Mouse (Mus musculus): ENCODE measurements around the gene Hsph1. TPM values are rescaled to one million over a fixed set of nuclear protein-coding genes. Genes with fewer than 3 reads are reported as not detected.
A peak's percentile ranks its signal among the peaks of the same experiment; 100 is the strongest.

Hsph1 gene
- polyA plus RNA-seq, 1 experiment: 38.0 TPM

- H3ac ChIP-seq (ENCODE audit: control insufficient read depth, insufficient read length): no peak overlapping the region
- H3K4me2 ChIP-seq (ENCODE audit: low read depth): no peak overlapping the region
- H3K79me2 ChIP-seq (ENCODE audit: control insufficient read depth, insufficient read depth): no peaks in the 10 kb centered on the region
- no peak overlapping the region for H3K4me3 ChIP-seq
- TF ChIP-seq SRF (IDR thresholded peaks at IDR 0.05; ENCODE audit: control insufficient read depth, insufficient read length, low read depth): no peak
- no peak for TF ChIP-seq TCF3 (IDR thresholded peaks at IDR 0.05; ENCODE audit: insufficient read length, low read depth)
- TF ChIP-seq USF1 (IDR thresholded peaks at IDR 0.05; ENCODE audit: low read depth): no peak
- no peak for TF ChIP-seq POLR2A (IDR thresholded peaks at IDR 0.05; ENCODE audit: insufficient read length, low read depth)
- TF ChIP-seq MAX (IDR thresholded peaks at IDR 0.05; ENCODE audit: low read depth): no peak
- no peak for TF ChIP-seq REST (IDR thresholded peaks at IDR 0.05; ENCODE audit: insufficient read depth, insufficient read length)
- no peak for TF ChIP-seq TCF12 (IDR thresholded peaks at IDR 0.05; ENCODE audit: insufficient read depth, poor library complexity, severe bottlenecking)
- TF ChIP-seq E2F4 (IDR thresholded peaks at IDR 0.05; ENCODE audit: insufficient read depth): no peak
- no peak for TF ChIP-seq CEBPB (IDR thresholded peaks at IDR 0.05; ENCODE audit: insufficient read depth, poor library complexity, severe bottlenecking)
- no peak for TF ChIP-seq POLR2AphosphoS2 (IDR thresholded peaks at IDR 0.05; ENCODE audit: insufficient read length, low read depth)
- no peak for TF ChIP-seq MYOG (IDR thresholded peaks at IDR 0.05; ENCODE audit: control insufficient read depth in 1 of 3, insufficient read depth in 1 of 3, insufficient read length in 2 of 3, low read depth in 2 of 3)
- no peak for TF ChIP-seq MYOD1 (IDR thresholded peaks at IDR 0.05; ENCODE audit: control insufficient read depth in 1 of 3, insufficient read length in 2 of 3, low read depth in 2 of 3)
- H3K36me3 ChIP-seq (ENCODE audit: control insufficient read depth, insufficient read depth): peaks cover 12% of the 10 kb centered on the region
- H3K27me3 ChIP-seq (ENCODE audit: control insufficient read depth, insufficient read depth, insufficient read length): no peaks in the 10 kb centered on the region
Measured at GRCm38 (mm10) chr5:149612165-149612518, 24.0 kb downstream of the Hsph1 start.

GRCm38 (mm10) chr5:149611476-149612164 is 24.6 kb downstream of the Hsph1 start:
- H3K4me3 ChIP-seq: no peak overlapping the region
- no peak for TF ChIP-seq SRF (IDR thresholded peaks at IDR 0.05; ENCODE audit: control insufficient read depth, insufficient read length, low read depth)
- TF ChIP-seq TCF3 (IDR thresholded peaks at IDR 0.05; ENCODE audit: insufficient read length, low read depth): no peak
- TF ChIP-seq CEBPB (IDR thresholded peaks at IDR 0.05; ENCODE audit: insufficient read depth, poor library complexity, severe bottlenecking): no peak
- TF ChIP-seq TCF12 (IDR thresholded peaks at IDR 0.05; ENCODE audit: insufficient read depth, poor library complexity, severe bottlenecking): no peak
- no peak for TF ChIP-seq MYOD1 (IDR thresholded peaks at IDR 0.05; ENCODE audit: control insufficient read depth in 1 of 3, insufficient read length in 2 of 3, low read depth in 2 of 3)
- TF ChIP-seq E2F4 (IDR thresholded peaks at IDR 0.05; ENCODE audit: insufficient read depth): no peak
- TF ChIP-seq POLR2AphosphoS2 (IDR thresholded peaks at IDR 0.05; ENCODE audit: insufficient read length, low read depth): no peak
- TF ChIP-seq POLR2A (IDR thresholded peaks at IDR 0.05; ENCODE audit: insufficient read length, low read depth): no peak
- no peak for TF ChIP-seq MYOG (IDR thresholded peaks at IDR 0.05; ENCODE audit: control insufficient read depth in 1 of 3, insufficient read depth in 1 of 3, insufficient read length in 2 of 3, low read depth in 2 of 3)
- TF ChIP-seq MAX (IDR thresholded peaks at IDR 0.05; ENCODE audit: low read depth): no peak
- TF ChIP-seq REST (IDR thresholded peaks at IDR 0.05; ENCODE audit: insufficient read depth, insufficient read length): no peak
- no peak for TF ChIP-seq USF1 (IDR thresholded peaks at IDR 0.05; ENCODE audit: low read depth)
- H3K4me2 ChIP-seq (ENCODE audit: low read depth): no peak overlapping the region
- H3K36me3 ChIP-seq (ENCODE audit: control insufficient read depth, insufficient read depth): peaks cover 11% of the 10 kb centered on the region
- no peaks in the 10 kb centered on the region for H3K27me3 ChIP-seq (ENCODE audit: control insufficient read depth, insufficient read depth, insufficient read length)
- H3ac ChIP-seq (ENCODE audit: control insufficient read depth, insufficient read length): no peak overlapping the region
- no peaks in the 10 kb centered on the region for H3K79me2 ChIP-seq (ENCODE audit: control insufficient read depth, insufficient read depth)

DNA sequence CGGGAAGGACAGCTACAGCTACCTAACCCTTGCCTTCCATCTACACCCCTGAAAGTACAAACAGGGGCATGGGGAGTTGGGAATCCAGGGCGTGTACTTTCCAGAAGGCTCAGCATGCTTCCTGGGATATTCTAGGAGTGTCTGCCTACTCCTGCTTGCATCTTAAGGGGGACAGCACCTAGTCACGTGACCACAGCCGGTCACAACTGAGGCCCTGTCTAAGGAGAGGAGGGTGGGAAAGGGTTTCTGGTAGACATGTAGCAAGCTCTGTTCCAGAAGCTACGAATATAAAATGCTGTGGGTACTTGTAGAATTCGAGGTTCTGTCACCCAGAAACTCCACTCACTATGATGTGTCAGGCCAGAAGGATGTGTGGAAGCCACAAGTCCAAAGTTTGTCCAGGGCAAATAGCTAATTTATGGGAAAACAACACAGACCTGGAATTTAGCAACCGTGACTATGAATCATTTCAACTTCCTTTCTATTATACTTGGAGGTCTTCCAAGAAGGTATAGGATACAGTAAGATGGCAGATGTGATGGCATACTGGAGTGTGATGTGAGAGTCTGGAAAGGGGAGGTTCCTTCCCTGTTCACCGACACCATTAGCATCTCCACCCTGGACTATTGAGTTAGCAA is 29.0 kb downstream of the Hsph1 start:
- Histone ChIP-seq H3K27me3 (ENCODE audit: control insufficient read depth, insufficient read depth, insufficient read length) (no peaks in the 10 kb centered on the region), H3K36me3 (ENCODE audit: control insufficient read depth, insufficient read depth) (no peaks in the 10 kb centered on the region), H3K79me2 (ENCODE audit: control insufficient read depth, insufficient read depth) (no peaks in the 10 kb centered on the region), H3ac (ENCODE audit: control insufficient read depth, insufficient read length) (no peak overlapping the region), H3K4me3 (no peak overlapping the region), H3K4me2 (ENCODE audit: low read depth) (no peak overlapping the region)
- TF ChIP-seq E2F4 (IDR thresholded peaks at IDR 0.05; ENCODE audit: insufficient read depth): no peak
- no peak for TF ChIP-seq MYOD1 (IDR thresholded peaks at IDR 0.05; ENCODE audit: control insufficient read depth in 1 of 3, insufficient read length in 2 of 3, low read depth in 2 of 3)
- peak; percentile 75 for TF ChIP-seq USF1 (IDR thresholded peaks at IDR 0.05; ENCODE audit: low read depth)

- no peaks in the 10 kb centered on the region for H3K27me3 ChIP-seq (ENCODE audit: control insufficient read depth, insufficient read depth, insufficient read length)
- no peaks in the 10 kb centered on the region for H3K79me2 ChIP-seq (ENCODE audit: control insufficient read depth, insufficient read depth)
- H3ac ChIP-seq (ENCODE audit: control insufficient read depth, insufficient read length): no peak overlapping the region
- H3K36me3 ChIP-seq (ENCODE audit: control insufficient read depth, insufficient read depth): no peaks in the 10 kb centered on the region
- TF ChIP-seq TCF12 (IDR thresholded peaks at IDR 0.05; ENCODE audit: insufficient read depth, poor library complexity, severe bottlenecking): no peak
- TF ChIP-seq SRF (IDR thresholded peaks at IDR 0.05; ENCODE audit: control insufficient read depth, insufficient read length, low read depth): no peak
- TF ChIP-seq CEBPB (IDR thresholded peaks at IDR 0.05; ENCODE audit: insufficient read depth, poor library complexity, severe bottlenecking): no peak
- TF ChIP-seq MAX (IDR thresholded peaks at IDR 0.05; ENCODE audit: low read depth): no peak
- TF ChIP-seq POLR2AphosphoS2 (IDR thresholded peaks at IDR 0.05; ENCODE audit: insufficient read length, low read depth): no peak
- no peak for TF ChIP-seq TCF3 (IDR thresholded peaks at IDR 0.05; ENCODE audit: insufficient read length, low read depth)
- TF ChIP-seq MYOG (IDR thresholded peaks at IDR 0.05; ENCODE audit: control insufficient read depth in 1 of 3, insufficient read depth in 1 of 3, insufficient read length in 2 of 3, low read depth in 2 of 3): no peak
- TF ChIP-seq E2F4 (IDR thresholded peaks at IDR 0.05; ENCODE audit: insufficient read depth): no peak
- no peak for TF ChIP-seq MYOD1 (IDR thresholded peaks at IDR 0.05; ENCODE audit: control insufficient read depth in 1 of 3, insufficient read length in 2 of 3, low read depth in 2 of 3)
- no peak for TF ChIP-seq REST (IDR thresholded peaks at IDR 0.05; ENCODE audit: insufficient read depth, insufficient read length)
- no peak for TF ChIP-seq POLR2A (IDR thresholded peaks at IDR 0.05; ENCODE audit: insufficient read length, low read depth)
- no peak overlapping the region for H3K4me2 ChIP-seq (ENCODE audit: low read depth)
- H3K4me3 ChIP-seq: no peak overlapping the region
Measured at GRCm38 (mm10) chr5:149603241-149603640, 32.9 kb downstream of the Hsph1 start.
